21 mouse cellular contexts compared by ENCODE assay signal in genomic region chr2:118217993-118218595, GRCm38 (mm10). TPM values are rescaled to one million over a fixed set of nuclear protein-coding genes. Genes with fewer than 3 reads are reported as not detected.
DNase-seq lines count a peak whose midpoint lies in the region; ATAC-seq and TF ChIP-seq lines count a peak whose summit lies in the region.
"Had no signal": no experiment of that assay in that cellular context is flagged by ENCODE, and none has a peak within 500 bp of the region (broad histone marks: within the 10 kb centered on the region; RNA-seq: fewer than 3 reads in every experiment).

No protein-coding gene starts in this region.

- WGBS in hindbrain, embryonic 10.5 days, result 34% methylated on average over 4 of the region's 4 CpGs
- WGBS in hindbrain, embryonic 12.5 days, result 23% methylated on average over 4 of the region's 4 CpGs
- WGBS in midbrain, embryonic 12.5 days, result 12% methylated on average over 4 of the region's 4 CpGs
- 22% methylated on average over 4 of the region's 4 CpGs for WGBS in midbrain, postnatal 0 days
- 29% methylated on average over 4 of the region's 4 CpGs for WGBS in stomach, postnatal 0 days

- peaks cover 17% of the 10 kb centered on the region; the same call in 1 of the 2 replicates for H3K36me3 ChIP-seq in hindbrain, embryonic 10.5 days
- H3K36me3 ChIP-seq in hindbrain, embryonic 12.5 days, result no peaks in the 10 kb centered on the region
- no peaks in the 10 kb centered on the region for H3K36me3 ChIP-seq in midbrain, embryonic 12.5 days
- H3K36me3 ChIP-seq in midbrain, postnatal 0 days (ENCODE audit: insufficient read depth, low read length), result no peaks in the 10 kb centered on the region
- no peaks in the 10 kb centered on the region for H3K36me3 ChIP-seq in myocyte (ENCODE audit: control insufficient read depth, insufficient read depth)
- H3K36me3 ChIP-seq in stomach, postnatal 0 days (ENCODE audit: control insufficient read depth, insufficient read depth, low read length), result no peaks in the 10 kb centered on the region
- H3K36me3 ChIP-seq: heart, embryonic 12.5 days; limb, embryonic 10.5 days; stomach, embryonic 15.5 days had no signal

- no peak for TF ChIP-seq CTCF in midbrain, postnatal 0 days (IDR thresholded peaks at IDR 0.05)
- no peak for TF ChIP-seq CTCF in stomach, postnatal 0 days (IDR thresholded peaks at IDR 0.05; ENCODE audit: low read depth)

- H3K4me2 ChIP-seq in hindbrain, embryonic 12.5 days (replicated peaks), result no peak overlapping the region
- no peak overlapping the region for H3K4me2 ChIP-seq in midbrain, embryonic 12.5 days (replicated peaks)
- H3K4me2 ChIP-seq in midbrain, postnatal 0 days (ENCODE audit: low read depth, low read length, poor library complexity, severe bottlenecking), result no peak overlapping the region
- H3K4me2 ChIP-seq in myocyte (ENCODE audit: low read depth), result peak overlapping the region; percentile 39
- no peak overlapping the region for H3K4me2 ChIP-seq in stomach, postnatal 0 days (replicated peaks; ENCODE audit: low read depth)
- H3K4me2 ChIP-seq: forebrain, embryonic 13.5 days; heart, embryonic 12.5 days; liver, embryonic 11.5 days; lung, embryonic 14.5 days; stomach, embryonic 15.5 days had no signal

- no peak for TF ChIP-seq POLR2A in myocyte (IDR thresholded peaks at IDR 0.05; ENCODE audit: insufficient read length, low read depth)

- no peak overlapping the region for H3K4me3 ChIP-seq in hindbrain, embryonic 10.5 days
- H3K4me3 ChIP-seq in hindbrain, embryonic 12.5 days, result no peak overlapping the region
- no peak overlapping the region for H3K4me3 ChIP-seq in midbrain, embryonic 12.5 days
- no peak overlapping the region for H3K4me3 ChIP-seq in midbrain, postnatal 0 days (ENCODE audit: low read depth, low read length)
- H3K4me3 ChIP-seq in myocyte, result no peak overlapping the region
- no peak overlapping the region for H3K4me3 ChIP-seq in stomach, postnatal 0 days (ENCODE audit: low read depth, low read length)
- H3K4me3 ChIP-seq: forebrain, embryonic 13.5 days; heart, embryonic 12.5 days; limb, embryonic 10.5 days; stomach, embryonic 15.5 days had no signal

- H3K27me3 ChIP-seq in hindbrain, embryonic 10.5 days (ENCODE audit: insufficient read depth, poor library complexity, severe bottlenecking), result no peaks in the 10 kb centered on the region
- H3K27me3 ChIP-seq in hindbrain, embryonic 12.5 days, result no peaks in the 10 kb centered on the region
- peaks cover 26% of the 10 kb centered on the region for H3K27me3 ChIP-seq in midbrain, embryonic 12.5 days
- no peaks in the 10 kb centered on the region for H3K27me3 ChIP-seq in midbrain, postnatal 0 days (ENCODE audit: insufficient read depth, low read length)
- H3K27me3 ChIP-seq in myocyte (ENCODE audit: control insufficient read depth, insufficient read depth, insufficient read length), result no peaks in the 10 kb centered on the region
- no peaks in the 10 kb centered on the region for H3K27me3 ChIP-seq in stomach, postnatal 0 days (ENCODE audit: control insufficient read depth, insufficient read depth, low read length)
- H3K27me3 ChIP-seq: forebrain, embryonic 13.5 days; stomach, embryonic 15.5 days had no signal

- no peak for DNase-seq in hindbrain, embryonic 10.5 days (ENCODE audit: low spot score)
- DNase-seq in midbrain, postnatal 0 days (ENCODE audit: low spot score), result no peak
- peak; percentile 75 for DNase-seq in embryo, embryonic 10 days (ENCODE audit: low spot score)
- no peak for DNase-seq in kidney, postnatal 36 days
- no peak for DNase-seq in stomach, postnatal 0 days (ENCODE audit: low spot score)
- DNase-seq: adrenal gland, postnatal 10 days; B cell, adult 2 months; cerebellum, adult 2 months; heart, postnatal 4 days; lung, embryonic 14.5 days had no signal

- peaks cover 5% of the 10 kb centered on the region; the same call in 1 of the 2 replicates for H3K9me3 ChIP-seq in hindbrain, embryonic 10.5 days
- H3K9me3 ChIP-seq in hindbrain, embryonic 12.5 days (replicated peaks), result no peaks in the 10 kb centered on the region
- no peaks in the 10 kb centered on the region for H3K9me3 ChIP-seq in midbrain, embryonic 12.5 days
- no peaks in the 10 kb centered on the region for H3K9me3 ChIP-seq in midbrain, postnatal 0 days (ENCODE audit: low read length)
- no peaks in the 10 kb centered on the region for H3K9me3 ChIP-seq in stomach, postnatal 0 days (ENCODE audit: control insufficient read depth, low read length)
- H3K9me3 ChIP-seq: forebrain, embryonic 13.5 days; heart, embryonic 12.5 days; limb, embryonic 10.5 days; stomach, embryonic 15.5 days had no signal

- no peaks in the 10 kb centered on the region for H3K79me2 ChIP-seq in myocyte (ENCODE audit: control insufficient read depth, insufficient read depth)

- ATAC-seq in hindbrain, embryonic 12.5 days (ENCODE audit: low FRiP score), result no peak; the same call in 1 of the 2 replicates
- ATAC-seq in midbrain, embryonic 12.5 days (ENCODE audit: low FRiP score, low read depth), result 0 out of 2 replicates have a peak, but pooled peaks have one; percentile 27
- no peak for ATAC-seq in midbrain, postnatal 0 days (ENCODE audit: low FRiP score)
- no peak for ATAC-seq in stomach, postnatal 0 days (ENCODE audit: low FRiP score, low TSS enrichment)
- ATAC-seq: forebrain, embryonic 13.5 days; intestine, postnatal 0 days had no signal

- TF ChIP-seq EP300 in stomach, postnatal 0 days (optimal IDR thresholded peaks at IDR 0.05), result no peak

- no peak overlapping the region for H3K9ac ChIP-seq in hindbrain, embryonic 12.5 days
- H3K9ac ChIP-seq in midbrain, embryonic 12.5 days (replicated peaks), result no peak overlapping the region
- no peak overlapping the region for H3K9ac ChIP-seq in midbrain, postnatal 0 days (replicated peaks; ENCODE audit: low read length, poor library complexity, severe bottlenecking)
- no peak overlapping the region for H3K9ac ChIP-seq in stomach, postnatal 0 days (ENCODE audit: low read length)
- H3K9ac ChIP-seq: forebrain, embryonic 13.5 days; heart, embryonic 12.5 days; lung, embryonic 14.5 days; stomach, embryonic 15.5 days had no signal

- no peak overlapping the region for H3ac ChIP-seq in myocyte (ENCODE audit: control insufficient read depth, insufficient read length)

- H3K4me1 ChIP-seq in hindbrain, embryonic 10.5 days (replicated peaks), result peaks cover 12% of the 10 kb centered on the region; the same call in 1 of the 2 replicates
- no peaks in the 10 kb centered on the region for H3K4me1 ChIP-seq in hindbrain, embryonic 12.5 days
- H3K4me1 ChIP-seq in midbrain, embryonic 12.5 days, result 0 out of 2 replicates have a peak, but pooled peaks cover 7% of the 10 kb centered on the region
- H3K4me1 ChIP-seq in midbrain, postnatal 0 days (ENCODE audit: insufficient read depth, low read length), result no peaks in the 10 kb centered on the region
- H3K4me1 ChIP-seq in stomach, postnatal 0 days (replicated peaks; ENCODE audit: control insufficient read depth, insufficient read depth), result no peaks in the 10 kb centered on the region
- H3K4me1 ChIP-seq: forebrain, embryonic 13.5 days; heart, embryonic 12.5 days; limb, embryonic 10.5 days; stomach, embryonic 15.5 days had no signal

- peak overlapping the region; percentile 79 for H3K27ac ChIP-seq in hindbrain, embryonic 10.5 days
- H3K27ac ChIP-seq in hindbrain, embryonic 12.5 days, result no peak overlapping the region
- H3K27ac ChIP-seq in midbrain, embryonic 12.5 days (replicated peaks), result no peak overlapping the region
- no peak overlapping the region for H3K27ac ChIP-seq in midbrain, postnatal 0 days (ENCODE audit: low read depth, low read length)
- no peak overlapping the region for H3K27ac ChIP-seq in stomach, postnatal 0 days (replicated peaks)
- H3K27ac ChIP-seq: forebrain, embryonic 13.5 days; kidney, postnatal 0 days; limb, embryonic 10.5 days; stomach, embryonic 15.5 days had no signal

TF ChIP-seq in myocyte, 11 proteins besides CTCF, POLR2A, EP300 and RAD21:
- TF ChIP-seq USF1 (IDR thresholded peaks at IDR 0.05; ENCODE audit: low read depth), result peak; percentile 64
- TF ChIP-seq TCF3 (IDR thresholded peaks at IDR 0.05; ENCODE audit: insufficient read length, low read depth), result no peak
- no peak for TF ChIP-seq MYOG (IDR thresholded peaks at IDR 0.05; ENCODE audit: control insufficient read depth in 1 of 3, insufficient read depth in 1 of 3, insufficient read length in 2 of 3, low read depth in 2 of 3)
- peak; percentile 83; the same call in 1 of the 2 replicates for TF ChIP-seq CEBPB (IDR thresholded peaks at IDR 0.05; ENCODE audit: insufficient read depth, poor library complexity, severe bottlenecking)
- TF ChIP-seq POLR2AphosphoS2 (IDR thresholded peaks at IDR 0.05; ENCODE audit: insufficient read length, low read depth), result no peak
- TF ChIP-seq REST (IDR thresholded peaks at IDR 0.05; ENCODE audit: insufficient read depth, insufficient read length), result no peak
- TF ChIP-seq MAX (IDR thresholded peaks at IDR 0.05; ENCODE audit: low read depth), result no peak
- no peak for TF ChIP-seq E2F4 (IDR thresholded peaks at IDR 0.05; ENCODE audit: insufficient read depth)

RNA-seq across cellular contexts. Expression of gene Fsip1, which starts 38.7 kb away (rescaled TPM):
- polyA plus RNA-seq in hindbrain, embryonic 10.5 days (2016; fragmentation: Nextera tagmentation; extraction: Ambion mirVana), result 3.1 and 3.2 TPM in 2 replicates
- polyA plus RNA-seq in hindbrain, embryonic 12.5 days (2016; fragmentation: Nextera tagmentation; extraction: Ambion mirVana), result 2.5 and 3.3 TPM in 2 replicates
- 1.6 and 2.2 TPM in 2 replicates for polyA plus RNA-seq in midbrain, embryonic 12.5 days (2016; fragmentation: Nextera tagmentation; extraction: Ambion mirVana)
- total RNA-seq in midbrain, postnatal 0 days (2014; rRNA removed), result 1.2 and 1.3 TPM in 2 replicates
- 5.7 and 6.1 TPM in 2 replicates for polyA plus RNA-seq in midbrain, postnatal 0 days (2015; fragmentation: Nextera tagmentation; extraction: Ambion mirVana)
- polyA plus RNA-seq in myocyte (2012; fragmentation: generic; extraction: Trizol), result 0.14 TPM
- polyA plus RNA-seq in stomach, postnatal 0 days (2015; fragmentation: Nextera tagmentation; extraction: Ambion mirVana), result 0.07 and 0.17 TPM in 2 replicates
- total RNA-seq: gastrocnemius, adult 18-20 months had no signal
- polyA plus RNA-seq: heart, embryonic 12.5 days had no signal
